Mouse (Mus musculus): ENCODE data around the gene Olfr410.
A peak's percentile ranks its signal among the peaks of the same experiment; 100 is the strongest.

The Olfr410 gene

GRCm38 (mm10) chr11:74337931-74338330 is at the start of gene Olfr410:
TSS of gene Olfr410 (minus strand) at chr11:74338031.
- DNase-seq: no peak

DNA sequence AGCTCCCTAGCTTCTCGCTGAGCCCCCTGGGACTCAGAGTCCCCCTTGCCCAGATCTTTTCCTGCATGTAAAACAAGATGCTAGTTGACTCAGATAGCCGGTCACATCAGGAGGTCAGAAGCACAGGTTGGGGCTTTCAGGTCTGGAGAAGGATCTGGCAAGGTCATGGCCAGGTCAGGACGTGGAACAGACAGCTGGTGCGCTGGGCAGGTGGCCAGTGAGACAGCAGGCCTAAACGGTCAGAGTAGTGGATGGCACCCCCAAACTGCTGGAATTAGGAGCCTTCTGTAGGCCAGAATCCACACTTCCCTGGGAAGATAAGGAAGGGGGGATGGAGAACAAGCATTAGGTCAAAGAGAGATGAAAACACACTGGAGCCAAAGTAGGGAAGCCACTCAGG is 49.4 kb upstream of the Olfr410 start:
- DNase-seq: no peak

- DNase-seq: no peak
Measured at GRCm38 (mm10) chr11:74385674-74386073, 47.8 kb upstream of the Olfr410 start.

DNA sequence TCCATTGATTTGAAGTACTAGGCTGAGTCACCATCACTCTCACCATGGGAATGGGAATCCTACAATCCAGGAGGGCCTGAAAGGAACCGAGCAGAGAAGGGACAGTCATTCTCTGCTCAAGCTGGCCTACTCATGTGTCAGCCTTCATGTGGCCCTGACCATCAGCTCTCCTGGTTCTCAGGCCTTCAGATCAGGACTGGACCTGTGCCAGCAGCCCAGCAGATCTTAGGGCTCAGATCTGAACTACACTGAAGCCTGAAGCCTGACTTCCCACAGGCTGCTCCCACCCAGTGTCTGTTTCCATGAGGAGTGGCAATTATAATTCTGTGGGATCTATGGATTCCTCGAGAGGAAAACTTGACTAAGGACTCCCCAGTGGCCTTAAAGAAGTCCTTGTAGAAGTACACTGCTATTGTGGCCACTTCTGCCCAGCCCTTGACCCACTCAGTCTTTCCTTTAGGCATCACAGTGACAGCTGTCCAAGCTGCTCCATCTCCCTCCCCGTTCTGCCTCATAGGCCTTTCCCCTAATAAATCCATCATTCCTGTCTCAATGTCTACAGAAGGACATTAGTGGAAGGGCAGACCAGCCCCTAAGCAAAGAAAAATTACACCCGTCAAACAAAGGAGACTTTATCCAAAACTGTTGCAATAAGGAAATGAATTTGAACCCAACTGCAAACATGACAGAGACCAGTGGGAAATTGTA is 41.5 kb upstream of the Olfr410 start:
- no peak for DNase-seq

GRCm38 (mm10) chr11:74376847-74377246 is 39.0 kb upstream of the Olfr410 start:
- peak; percentile 5 to 20 for DNase-seq

GRCm38 (mm10) chr11:74371393-74372100 is 33.7 kb upstream of the Olfr410 start:
- DNase-seq: peak; percentile 61

GRCm38 (mm10) chr11:74361769-74362168 is 23.9 kb upstream of the Olfr410 start, which contains the start of gene Olfr412:
TSS of gene Olfr412 (plus strand) at chr11:74362069.
- no peak for DNase-seq

- no peak for DNase-seq
Measured at GRCm38 (mm10) chr11:74352550-74352949, 14.7 kb upstream of the Olfr410 start, which contains the start of gene Olfr411. TSS of gene Olfr411 (minus strand) at chr11:74352650.

GRCm38 (mm10) chr11:74328781-74329180 is 9.1 kb downstream of the Olfr410 start:
- no peak for DNase-seq

GRCm38 (mm10) chr11:74326044-74326443 is 11.8 kb downstream of the Olfr410 start:
- no peak for DNase-seq

DNA sequence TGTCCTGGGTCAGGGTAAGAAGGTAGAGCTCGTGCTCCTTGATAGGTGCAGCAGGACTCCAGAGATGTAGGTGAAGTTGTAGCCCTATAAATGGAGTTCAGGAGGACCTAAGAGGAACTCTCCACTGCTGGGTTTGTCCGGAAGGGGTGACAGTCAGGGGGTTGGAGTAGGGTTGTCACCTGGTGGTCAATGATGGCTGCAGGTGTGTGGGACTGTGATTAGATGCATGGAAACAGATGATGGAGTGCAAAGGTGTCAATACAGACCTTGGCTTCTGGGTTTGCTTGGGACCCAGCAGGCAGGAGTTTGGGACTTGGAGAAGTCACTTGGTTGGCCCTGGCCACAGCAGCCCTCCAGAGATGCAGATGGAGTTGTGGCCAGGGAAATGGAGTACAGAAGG is 50.6 kb downstream of the Olfr410 start:
- DNase-seq: no peak

DNA sequence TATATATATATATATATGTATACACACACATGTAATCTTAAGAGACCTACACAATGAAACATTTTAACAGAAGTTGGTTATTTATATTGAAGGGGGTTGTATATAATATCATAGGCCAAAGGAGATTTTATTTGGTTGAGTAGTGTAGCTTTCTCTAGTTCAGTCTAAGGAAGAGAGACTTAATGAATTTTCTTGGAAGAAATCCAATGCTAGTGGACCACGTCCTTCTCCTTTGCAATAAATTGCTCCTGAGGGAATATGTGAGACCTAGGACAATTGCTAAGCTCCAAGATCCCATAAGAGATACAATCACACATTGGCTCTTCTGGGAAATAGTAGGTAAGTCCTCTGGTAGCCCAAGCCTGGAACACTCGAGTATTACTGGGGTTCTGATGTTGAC is 54.4 kb downstream of the Olfr410 start, which contains the start of gene Olfr59:
Gene Olfr59 (plus strand): TSS at position 301 of the 400 bp plus-strand sequence.
- no peak for DNase-seq

Data from B cell, adult 2 months (primary cell).